Mouse (Mus musculus): Measurements from ENCODE around the gene Tmem179b.

- TF ChIP-seq POLR2A (IDR thresholded peaks at IDR 0.05; ENCODE audit: insufficient read depth, low read depth, low read length) = no peak
- TF ChIP-seq CTCF (IDR thresholded peaks at IDR 0.05; ENCODE audit: insufficient read depth, low read depth, low read length) = no peak
Observed at GRCm38 (mm10) chr19:8803879-8804660, 29.8 kb upstream of the Tmem179b start.
